Mouse (Mus musculus) stomach, postnatal 0 days (tissue): ENCODE results near the gene Cgas.
A peak's percentile ranks its signal among the peaks of the same experiment; 100 is the strongest.

ENCODE experiments used
- CTCF ChIP-seq: IDR thresholded peaks from 2 replicates; pipeline ENCODE4 v1.5.1; 2016; ENCODE audit warnings: antibody characterized with exemption, low read depth, mild to moderate bottlenecking, moderate library complexity
- EP300 ChIP-seq: optimal IDR thresholded peaks from 2 replicates; pipeline ENCODE3; 2016; ENCODE audit warnings: antibody characterized with exemption

- no peak for TF ChIP-seq CTCF
- peak; percentile 56 for TF ChIP-seq EP300
These were observed 39.3 kb upstream of the Cgas start for GRCm38 (mm10) chr9:78482386-78482785.
